In genomic region chrX:101791551-101791950, GRCm38 (mm10) we compare ENCODE assay signal across 8 mouse cellular contexts. TPM values are rescaled to one million over a fixed set of nuclear protein-coding genes. Genes with fewer than 3 reads are reported as not detected.
DNase-seq lines count a peak whose midpoint lies in the region; TF ChIP-seq lines count a peak whose summit lies in the region.
"Had no signal": no experiment of that assay in that cellular context is flagged by ENCODE, and none has a peak within 500 bp of the region (broad histone marks: within the 10 kb centered on the region; RNA-seq: fewer than 3 reads in every experiment).

No protein-coding gene starts in this region.

- peak; percentile 72 for TF ChIP-seq CTCF in gastrocnemius, adult 2 months (IDR thresholded peaks at IDR 0.05)

- H3K27ac ChIP-seq in gastrocnemius, adult 2 months: no peak overlapping the region
- H3K27ac ChIP-seq: heart, embryonic 13.5 days had no signal

- peak; percentile 42 to 46 for DNase-seq in B cell, adult 2 months
- peak; percentile 45 for DNase-seq in ES-CJ7 (ENCODE audit: low read depth, low spot score)
- DNase-seq in cerebellum, adult 9-11 months: peak; percentile 43
- peak; percentile 37 for DNase-seq in gastrocnemius, adult 2 months
- DNase-seq in kidney, postnatal 25 days: peak; percentile 59 to 73
- DNase-seq in lung, postnatal 14 days: peak; percentile 51
- peak; percentile 38 for DNase-seq in right cerebral cortex, postnatal 25 days

- H3K4me3 ChIP-seq in gastrocnemius, adult 2 months: no peak overlapping the region
- H3K4me3 ChIP-seq: heart, embryonic 13.5 days had no signal

- intact Hi-C loops in gastrocnemius, adult 2 months (cut with DNase I): no loop called here

RNA-seq across cellular contexts. Expression of gene Gm4779, which starts 2.7 kb away (rescaled TPM):
- not detected for total RNA-seq in gastrocnemius, adult 2 months (2021)

RNA-seq across cellular contexts. Expression of gene 8030474K03Rik, which starts 2.9 kb away (rescaled TPM):
- total RNA-seq in gastrocnemius, adult 2 months (2021): not detected

RNA-seq across cellular contexts. Expression of gene Cxcr3, which starts 57.5 kb away (rescaled TPM):
- total RNA-seq in gastrocnemius, adult 2 months (2021): not detected

RNA-seq across cellular contexts. Expression of gene Nhsl2, which starts 57.6 kb away (rescaled TPM):
- 1 to 10 TPM; 1.4 to 2.4 TPM for total RNA-seq in gastrocnemius, adult 2 months (2021)
